Mouse (Mus musculus) ES-Bruce4 (cell line): Measurements from ENCODE around the gene Mme. TPM values are rescaled to one million over a fixed set of nuclear protein-coding genes. Genes with fewer than 3 reads are reported as not detected.

Experiments used
- H3K27ac ChIP-seq: 2 replicates; pipeline ENCODE4 v1.5.1; 2012; ENCODE audit warnings: low read length, inconsistent platforms; ENCODE audit not compliant: insufficient read depth
- H3K27me3 ChIP-seq: 2 replicates; pipeline ENCODE4 v1.6.1; 2012; ENCODE audit warnings: mild to moderate bottlenecking, low read length, inconsistent platforms; ENCODE audit not compliant: control insufficient read depth, poor library complexity, insufficient read depth, severe bottlenecking
- H3K36me3 ChIP-seq: 2 replicates; pipeline ENCODE4 v1.6.1; 2012; ENCODE audit warnings: inconsistent platforms, mild to moderate bottlenecking, low read length, moderate library complexity; ENCODE audit not compliant: control insufficient read depth, poor library complexity, insufficient read depth, severe bottlenecking
- H3K4me1 ChIP-seq: one replicate; pipeline ENCODE4 v1.8.1; 2011; ENCODE audit warnings: low read length; ENCODE audit not compliant: control insufficient read depth, insufficient read depth
- H3K4me3 ChIP-seq: 2 replicates; pipeline ENCODE4 v1.5.1; 2011; ENCODE audit warnings: low read depth, mild to moderate bottlenecking, low read length
- H3K9ac ChIP-seq: 2 replicates; pipeline ENCODE4 v1.6.1; 2012; ENCODE audit warnings: low read depth, mild to moderate bottlenecking, inconsistent platforms; ENCODE audit not compliant: poor library complexity, severe bottlenecking
- H3K9me3 ChIP-seq: replicated peaks from 2 replicates; pipeline ENCODE4 v1.6.1; 2012; ENCODE audit warnings: mild to moderate bottlenecking, low read length, inconsistent platforms; ENCODE audit not compliant: control insufficient read depth, poor library complexity, insufficient read depth, severe bottlenecking
- CTCF ChIP-seq: IDR thresholded peaks from one replicate; pipeline ENCODE4 v1.8.1; 2011; ENCODE audit warnings: low read depth, low read length
- EP300 ChIP-seq: IDR thresholded peaks from 2 replicates; pipeline ENCODE4 v1.6.1; 2011; ENCODE audit warnings: low read depth, low read length; ENCODE audit not compliant: insufficient read depth
- POLR2A ChIP-seq: IDR thresholded peaks from one replicate; pipeline ENCODE4 v1.8.1; 2011; ENCODE audit warnings: low read length; ENCODE audit not compliant: insufficient read depth
- polyA plus RNA-seq: library from polyadenylated mRNA; stranded (reverse); fragments of >200 nt; gene quantifications from 2 replicates; pipeline ENCODE4 v1.2.4, GENCODE M21; 2011; ENCODE audit warnings: low read depth; ENCODE audit not compliant: missing spikeins, insufficient read depth, insufficient read length

Gene Mme
- polyA plus RNA-seq, 1 experiment = 80.3 TPM

- no peak for TF ChIP-seq CTCF
- TF ChIP-seq POLR2A = no peak
- TF ChIP-seq EP300 = no peak
Observed at GRCm38 (mm10) chr3:63417758-63418157, 176.4 kb downstream of the Mme start.

DNA sequence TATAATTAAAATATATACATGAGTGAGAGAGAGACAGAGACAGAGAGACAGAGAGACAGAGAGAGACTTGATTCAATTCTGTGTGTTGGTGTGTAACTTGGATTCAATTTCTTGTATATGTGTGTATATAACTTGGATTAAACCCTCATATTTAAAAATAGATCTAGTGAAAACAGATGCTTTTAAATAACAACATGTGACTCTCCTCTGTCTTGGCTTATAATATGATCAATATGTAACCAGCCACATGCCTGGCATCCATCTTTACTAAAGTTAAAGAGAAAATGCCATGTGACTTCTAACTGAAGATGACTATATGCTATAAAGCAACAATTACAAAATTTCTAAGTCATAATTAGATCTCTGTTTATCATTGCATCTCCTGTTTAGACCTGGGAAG is 182.2 kb downstream of the Mme start:
- H3K9me3 ChIP-seq = no peaks in the 10 kb centered on the region
- H3K4me1 ChIP-seq = no peaks in the 10 kb centered on the region
- no peaks in the 10 kb centered on the region for H3K36me3 ChIP-seq
- TF ChIP-seq EP300 = no peak
- TF ChIP-seq POLR2A = no peak
- TF ChIP-seq CTCF = no peak
- H3K27ac ChIP-seq = no peak overlapping the region
- no peaks in the 10 kb centered on the region for H3K27me3 ChIP-seq
- no peak overlapping the region for H3K9ac ChIP-seq
- no peak overlapping the region for H3K4me3 ChIP-seq

More at GRCm38 (mm10) chr3:63417758-63418157, 176.4 kb downstream of the Mme start:
- H3K4me3 ChIP-seq = no peak overlapping the region
- H3K9ac ChIP-seq = no peak overlapping the region
- H3K4me1 ChIP-seq = no peaks in the 10 kb centered on the region
- no peaks in the 10 kb centered on the region for H3K36me3 ChIP-seq
- H3K9me3 ChIP-seq = no peaks in the 10 kb centered on the region
- no peaks in the 10 kb centered on the region for H3K27me3 ChIP-seq
- no peak overlapping the region for H3K27ac ChIP-seq

Other genes starting within 250 kb of the Mme start
- not detected in 2 replicates for gene Gm34302, start 242.3 kb downstream of the Mme start, polyA plus RNA-seq